Mouse (Mus musculus) MEL (cell line): ENCODE measurements around the gene Usp22. TPM values are rescaled to one million over a fixed set of nuclear protein-coding genes. Genes with fewer than 3 reads are reported as not detected.

Experiments used
- DNase-seq: peaks from one replicate; pipeline ENCODE4 v3.0.0; 2011; ENCODE audit warnings: low read depth, low spot score
- H3K27ac ChIP-seq: 2 replicates; pipeline ENCODE4 v1.5.1; 2012; ENCODE audit warnings: low read depth, mild to moderate bottlenecking, control low read depth, low read length, moderate library complexity; ENCODE audit not compliant: control insufficient read depth
- H3K27me3 ChIP-seq, 2 experiments: fragments of 150-350 bp in 1 of 2; sonication (generic) in 1 of 2; 2 replicates each; pipeline ENCODE4 v1.6.1; 2012; ENCODE audit warnings: low read length in 2 of 2, mild to moderate bottlenecking in 2 of 2, improper control_type of control experiment in 1 of 2, moderate library complexity in 1 of 2; ENCODE audit not compliant: insufficient read depth in 2 of 2, control insufficient read depth in 1 of 2
- H3K36me3 ChIP-seq, 2 experiments: 2 replicates each; pipeline ENCODE4 v1.6.1; 2012 to 2014; ENCODE audit warnings: low read length in 2 of 2, improper control_type of control experiment in 1 of 2, inconsistent platforms in 1 of 2, mild to moderate bottlenecking in 1 of 2; ENCODE audit not compliant: insufficient read depth in 2 of 2, control insufficient read depth in 1 of 2
- H3K4me1 ChIP-seq, 2 experiments: fragments of 150-350 bp in 1 of 2; sonication (generic) in 1 of 2; 2 replicates each; pipeline ENCODE4 v1.6.1; 2012; ENCODE audit warnings: low read length in 2 of 2, improper control_type of control experiment in 1 of 2, mild to moderate bottlenecking in 1 of 2; ENCODE audit not compliant: insufficient read depth in 2 of 2, control insufficient read depth in 1 of 2
- H3K4me3 ChIP-seq, 2 experiments: fragments of 150-350 bp in 1 of 2; sonication (generic) in 1 of 2; 2 replicates each; pipeline ENCODE4 v1.5.1; 2012; ENCODE audit warnings: low read depth in 2 of 2, low read length in 2 of 2, mild to moderate bottlenecking in 2 of 2, moderate library complexity in 2 of 2, control low read depth in 1 of 2, improper control_type of control experiment in 1 of 2; ENCODE audit not compliant: control insufficient read depth in 1 of 2, insufficient read depth in 1 of 2
- H3K79me2 ChIP-seq: 2 replicates; pipeline ENCODE4 v1.6.1; 2012; ENCODE audit warnings: mild to moderate bottlenecking, low read length, moderate library complexity; ENCODE audit not compliant: control insufficient read depth, poor library complexity, insufficient read depth
- H3K9ac ChIP-seq: 2 replicates; pipeline ENCODE4 v1.6.1; 2012; ENCODE audit warnings: low read depth, mild to moderate bottlenecking, control low read depth, low read length, moderate library complexity; ENCODE audit not compliant: control insufficient read depth, poor library complexity, severe bottlenecking
- H3K9me3 ChIP-seq: fragments of 150-350 bp; sonication (generic); replicated peaks from 2 replicates; pipeline ENCODE4 v1.6.1; 2012; ENCODE audit warnings: mild to moderate bottlenecking, low read length, improper control_type of control experiment, moderate library complexity; ENCODE audit not compliant: insufficient read depth
- BHLHE40 ChIP-seq: IDR thresholded peaks from 2 replicates; pipeline ENCODE4 v1.6.1; 2012; ENCODE audit warnings: low read depth, mild to moderate bottlenecking, inconsistent platforms, low read length, improper control_type of control experiment, borderline replicate concordance
- CHD1 ChIP-seq: IDR thresholded peaks from 2 replicates; pipeline ENCODE4 v1.6.1; 2012; ENCODE audit warnings: low read depth, mild to moderate bottlenecking, inconsistent platforms, low read length, improper control_type of control experiment
- CTCF ChIP-seq, 3 experiments: IDR thresholded peaks in 2 of 3; conservative IDR thresholded peaks in 1 of 3; 2 replicates each; pipeline ENCODE4 v1.5.1; 2011 to 2012; ENCODE audit warnings: low read length in 3 of 3, low read depth in 2 of 3, mild to moderate bottlenecking in 2 of 3, improper control_type of control experiment in 1 of 3, inconsistent platforms in 1 of 3, mixed read lengths in 1 of 3, moderate library complexity in 1 of 3; ENCODE audit not compliant: control insufficient read depth in 1 of 3, insufficient read depth in 1 of 3, poor library complexity in 1 of 3, severe bottlenecking in 1 of 3
- ELF1 ChIP-seq: IDR thresholded peaks from 2 replicates; pipeline ENCODE4 v1.6.1; 2014; ENCODE audit warnings: low read depth, mild to moderate bottlenecking, inconsistent platforms, low read length, improper control_type of control experiment, moderate library complexity
- EP300 ChIP-seq, 2 experiments: IDR thresholded peaks; 2 replicates each; pipeline ENCODE4 v1.6.1; 2011; ENCODE audit warnings: improper control_type of control experiment in 2 of 2, low read length in 2 of 2, low read depth in 1 of 2, mild to moderate bottlenecking in 1 of 2
- ETS1 ChIP-seq: IDR thresholded peaks from 2 replicates; pipeline ENCODE4 v1.6.1; 2012; ENCODE audit warnings: low read depth, mild to moderate bottlenecking, inconsistent platforms, low read length, improper control_type of control experiment, moderate library complexity
- GABPA ChIP-seq: IDR thresholded peaks from 2 replicates; pipeline ENCODE4 v1.6.1; 2012; ENCODE audit warnings: low read depth, mild to moderate bottlenecking, inconsistent platforms, low read length, improper control_type of control experiment, moderate library complexity
- HCFC1 ChIP-seq: IDR thresholded peaks from 2 replicates; pipeline ENCODE4 v1.6.1; 2012; ENCODE audit warnings: low read depth, mild to moderate bottlenecking, inconsistent platforms, low read length, improper control_type of control experiment, moderate library complexity
- MAFK ChIP-seq: IDR thresholded peaks from 2 replicates; pipeline ENCODE4 v1.6.1; 2011; ENCODE audit warnings: low read depth, mild to moderate bottlenecking, low read length, improper control_type of control experiment, borderline replicate concordance
- MYB ChIP-seq: IDR thresholded peaks from 2 replicates; pipeline ENCODE4 v1.6.1; 2011; ENCODE audit warnings: mild to moderate bottlenecking, low read depth, low read length, improper control_type of control experiment
- MYC ChIP-seq: IDR thresholded peaks from 2 replicates; pipeline ENCODE4 v1.6.1; 2011; ENCODE audit warnings: low read depth, mild to moderate bottlenecking, low read length, improper control_type of control experiment, moderate library complexity
- NELFE ChIP-seq: IDR thresholded peaks from 2 replicates; pipeline ENCODE4 v1.6.1; 2011; ENCODE audit warnings: low read depth, low read length, improper control_type of control experiment
- NRF1 ChIP-seq: IDR thresholded peaks from 2 replicates; pipeline ENCODE4 v1.6.1; 2014; ENCODE audit warnings: low read depth, mild to moderate bottlenecking, inconsistent platforms, low read length, improper control_type of control experiment, moderate library complexity; ENCODE audit not compliant: poor library complexity, insufficient read depth, severe bottlenecking
- POLR2A ChIP-seq, 2 experiments: IDR thresholded peaks; 2 replicates each; pipeline ENCODE4 v1.6.1; 2011 to 2012; ENCODE audit warnings: low read length in 2 of 2, mild to moderate bottlenecking in 2 of 2, control low read depth in 1 of 2, improper control_type of control experiment in 1 of 2, low read depth in 1 of 2, moderate library complexity in 1 of 2; ENCODE audit not compliant: control insufficient read depth in 1 of 2, insufficient read depth in 1 of 2, poor library complexity in 1 of 2
- POLR2AphosphoS2 ChIP-seq: IDR thresholded peaks from 2 replicates; pipeline ENCODE4 v1.6.1; 2011; ENCODE audit warnings: low read length, improper control_type of control experiment
- RAD21 ChIP-seq: IDR thresholded peaks from 2 replicates; pipeline ENCODE4 v1.6.1; 2011; ENCODE audit warnings: mild to moderate bottlenecking, low read depth, low read length, improper control_type of control experiment
- SMC3 ChIP-seq: IDR thresholded peaks from 2 replicates; pipeline ENCODE4 v1.6.1; 2011; ENCODE audit warnings: low read depth, low read length, improper control_type of control experiment
- TBP ChIP-seq: IDR thresholded peaks from 2 replicates; pipeline ENCODE4 v1.8.0; 2011; ENCODE audit warnings: low read depth, low read length, improper control_type of control experiment
- UBTF ChIP-seq: IDR thresholded peaks from 2 replicates; pipeline ENCODE4 v1.6.1; 2012; ENCODE audit warnings: low read depth, mild to moderate bottlenecking, inconsistent platforms, low read length, improper control_type of control experiment, moderate library complexity, borderline replicate concordance; ENCODE audit not compliant: insufficient read depth
- ZC3H11A ChIP-seq: IDR thresholded peaks from 2 replicates; pipeline ENCODE4 v1.6.1; 2012; ENCODE audit warnings: low read depth, mild to moderate bottlenecking, inconsistent platforms, low read length, improper control_type of control experiment
- polyA plus RNA-seq, 2 experiments: library from polyadenylated mRNA; stranded (reverse) in 1 of 2; unstranded in 1 of 2; fragments of >175 nt in 1 of 2; fragments of >200 nt in 1 of 2; gene quantifications; 2 replicates each; pipeline versions ENCODE4 v1.2.1 to v1.2.4; 2012; ENCODE audit warnings: low replicate concordance in 2 of 2, low read depth in 1 of 2; ENCODE audit not compliant: insufficient read length in 2 of 2, insufficient read depth in 1 of 2, missing spikeins in 1 of 2
- total RNA-seq: library from RNA; depleted of rRNA; stranded (reverse); fragments of 300-350 nt; gene quantifications from 2 replicates; pipeline ENCODE4 v1.2.3, GENCODE M21; 2012

Gene Usp22
- total and polyA plus RNA-seq, 3 experiments, result 36.5 to 646 (median 36.9) TPM

- peaks cover 0 to 10% of the 10 kb centered on the region in 2 experiments; a peak in 2 of 4 replicates for H3K36me3 ChIP-seq
- TF ChIP-seq POLR2A (IDR thresholded peaks at IDR 0.05; ENCODE audit: control insufficient read depth in 1 of 2, insufficient read depth in 1 of 2, low read depth in 1 of 2, low read length in 2 of 2, poor library complexity in 1 of 2) (no peak), RAD21 (no peak), BHLHE40 (no peak), ZC3H11A (no peak), SMC3 (no peak)
- H3K79me2 ChIP-seq, result no peaks in the 10 kb centered on the region
- no peak overlapping the region for H3K9ac ChIP-seq
- no peaks in the 10 kb centered on the region for H3K27me3 ChIP-seq
- H3K4me1 ChIP-seq, result no peaks in the 10 kb centered on the region
- H3K9me3 ChIP-seq, result no peaks in the 10 kb centered on the region
- H3K4me3 ChIP-seq, result no peak overlapping the region
- H3K27ac ChIP-seq, result no peak overlapping the region
- DNase-seq, result no peak
These were observed 13.7 kb downstream of the Usp22 start for GRCm38 (mm10) chr11:61161121-61161520.

DNA sequence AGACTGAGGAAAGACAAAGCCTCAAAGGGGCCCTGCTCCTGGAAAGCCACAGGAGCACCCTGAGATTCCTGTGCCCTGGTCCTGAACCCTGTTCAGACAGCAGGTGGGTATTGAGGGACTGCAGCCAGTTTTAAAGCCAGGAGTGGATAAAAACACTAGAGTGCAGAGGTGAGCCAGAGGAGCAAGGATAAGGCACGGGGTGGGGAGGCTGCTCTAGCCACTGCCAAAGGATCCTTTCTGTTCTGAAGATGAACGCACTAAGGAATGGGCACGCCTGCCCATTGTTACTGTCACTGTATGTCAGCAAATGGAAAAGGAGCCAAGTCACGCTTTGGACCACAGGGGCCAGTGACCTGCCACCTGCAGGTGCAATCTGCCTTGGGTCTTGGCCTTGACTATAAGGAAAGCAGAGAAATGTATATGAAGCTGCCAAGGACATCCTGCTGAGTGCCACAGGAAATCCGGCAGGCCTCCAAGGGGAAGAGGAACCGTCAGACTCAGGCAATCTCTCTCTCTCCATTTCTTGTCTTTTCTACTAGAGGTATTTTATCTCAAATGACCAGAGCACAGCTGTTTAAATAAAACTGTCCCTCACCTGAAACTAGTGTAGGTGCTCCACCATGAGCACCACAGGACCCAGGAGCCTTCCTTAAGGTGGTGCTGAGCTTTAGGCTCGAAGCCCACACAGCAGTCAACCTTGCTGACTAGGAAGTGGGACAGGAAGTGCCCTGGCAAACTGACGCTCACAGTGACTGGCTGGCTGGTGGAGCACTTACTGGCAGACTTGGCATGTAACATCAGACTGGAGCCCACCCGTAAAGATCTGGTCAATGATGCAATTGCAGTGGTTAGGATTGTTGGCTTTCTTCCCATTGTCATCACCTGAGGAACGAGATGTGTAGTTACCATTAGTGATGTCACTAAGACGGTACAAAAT lies 14.8 kb downstream of the Usp22 start:
- TF ChIP-seq TBP (no peak), EP300 (IDR thresholded peaks at IDR 0.05; ENCODE audit: low read depth in 1 of 2, low read length in 2 of 2) (no peak), MYB (no peak), CHD1 (no peak), NRF1 (no peak), NELFE (no peak), GABPA (no peak)
- Histone ChIP-seq H3K36me3 (peaks cover 0 to 8% of the 10 kb centered on the region in 2 experiments; a peak in 2 of 4 replicates), H3K27ac (no peak overlapping the region), H3K27me3 (no peaks in the 10 kb centered on the region), H3K4me1 (no peaks in the 10 kb centered on the region), H3K9me3 (no peaks in the 10 kb centered on the region), H3K4me3 (no peak overlapping the region), H3K9ac (no peak overlapping the region), H3K79me2 (no peaks in the 10 kb centered on the region)
- no peak for DNase-seq

- TF ChIP-seq POLR2AphosphoS2 (no peak), CHD1 (no peak), CTCF (IDR thresholded peaks at IDR 0.05 in 2 of 3, conservative IDR thresholded peaks at IDR 0.05 in 1 of 3; ENCODE audit: control insufficient read depth in 1 of 3, insufficient read depth in 1 of 3, low read depth in 2 of 3, low read length in 3 of 3, poor library complexity in 1 of 3, severe bottlenecking in 1 of 3) (no peak), ELF1 (no peak), HCFC1 (no peak), EP300 (IDR thresholded peaks at IDR 0.05; ENCODE audit: low read depth in 1 of 2, low read length in 2 of 2) (no peak), TBP (no peak), UBTF (no peak), POLR2A (IDR thresholded peaks at IDR 0.05; ENCODE audit: control insufficient read depth in 1 of 2, insufficient read depth in 1 of 2, low read depth in 1 of 2, low read length in 2 of 2, poor library complexity in 1 of 2) (no peak), MAFK (no peak), MYC (no peak), ETS1 (no peak)
- H3K4me3 ChIP-seq, result no peak overlapping the region
- no peaks in the 10 kb centered on the region for H3K4me1 ChIP-seq
- no peaks in the 10 kb centered on the region for H3K27me3 ChIP-seq
- no peak overlapping the region for H3K9ac ChIP-seq
- H3K36me3 ChIP-seq, result peaks cover 0 to 9% of the 10 kb centered on the region in 2 experiments; a peak in 2 of 4 replicates
- no peaks in the 10 kb centered on the region for H3K79me2 ChIP-seq
- H3K27ac ChIP-seq, result no peak overlapping the region
- H3K9me3 ChIP-seq, result no peaks in the 10 kb centered on the region
- no peak for DNase-seq
These were observed 16.7 kb downstream of the Usp22 start for GRCm38 (mm10) chr11:61158141-61158540.
